Mouse (Mus musculus) inflammation-experienced regulatory T-cells, adult 6 months (primary cell): ENCODE data around the gene Lclat1. TPM values are rescaled to one million over a fixed set of nuclear protein-coding genes. Genes with fewer than 3 reads are reported as not detected.

Experiments
- polyA plus RNA-seq, 3 experiments: library from polyadenylated mRNA; unstranded; fragments of 100-300 nt; shearing (Covaris generic); gene quantifications; one replicate each; pipeline ENCODE4 v1.2.1; 2017

The Lclat1 gene
- polyA plus RNA-seq, 3 experiments from 2014 or later: 53.4 to 55.6 (median 53.7) TPM

Other genes starting within 250 kb of the Lclat1 start
- 10 to 100 TPM; 21.0 to 45.8 (median 30.0) TPM for gene Lbh, start 189.7 kb upstream of the Lclat1 start, polyA plus RNA-seq